Mouse (Mus musculus) layer of hippocampus, adult 2 months (tissue): Measurements from ENCODE around the gene Ptpn1. TPM values are rescaled to one million over a fixed set of nuclear protein-coding genes. Genes with fewer than 3 reads are reported as not detected.

Experiments
- DNase-seq, 2 experiments: peaks; one replicate each; pipeline ENCODE4 v3.0.0; 2022; ENCODE audit warnings: low spot score in 2 of 2
- H3K27ac ChIP-seq: fragments of 200-600 bp; 2 replicates; pipeline ENCODE4 v1.8.1; 2022
- H3K4me3 ChIP-seq: fragments of 200-600 bp; 2 replicates; pipeline ENCODE4 v1.8.1; 2022; ENCODE audit warnings: mild to moderate bottlenecking
- CTCF ChIP-seq: fragments of 200-600 bp; conservative IDR thresholded peaks from 2 replicates; pipeline ENCODE4 v1.8.1; 2022; ENCODE audit warnings: antibody characterized with exemption, mild to moderate bottlenecking, moderate library complexity
- total RNA-seq, 2 experiments: library from RNA; stranded (reverse); gene quantifications; 2 replicates each; pipeline ENCODE4 v1.2.3; 2021

Gene Ptpn1
- total RNA-seq, 2 experiments from 2014 or later, result 56.3 to 64.4 TPM

GRCm38 (mm10) chr2:167904621-167905367 lies 27.1 kb upstream of the Ptpn1 start:
- H3K27ac ChIP-seq, result no peak overlapping the region
- TF ChIP-seq CTCF, result peak; percentile 55
- DNase-seq, result no peak
- H3K4me3 ChIP-seq, result no peak overlapping the region

- DNase-seq, result no peak
- no peak for TF ChIP-seq CTCF
- Histone ChIP-seq H3K27ac (no peak overlapping the region), H3K4me3 (no peak overlapping the region)
Observed at GRCm38 (mm10) chr2:167905561-167905960, 26.3 kb upstream of the Ptpn1 start.

GRCm38 (mm10) chr2:167906729-167907128 lies 25.1 kb upstream of the Ptpn1 start:
- no peak for DNase-seq
- TF ChIP-seq CTCF, result no peak
- Histone ChIP-seq H3K4me3 (no peak overlapping the region), H3K27ac (no peak overlapping the region)

- no peak for TF ChIP-seq CTCF
- no peak for DNase-seq
Observed at GRCm38 (mm10) chr2:167909531-167910177, 22.2 kb upstream of the Ptpn1 start.

GRCm38 (mm10) chr2:167910178-167910540 lies 21.7 kb upstream of the Ptpn1 start:
- Histone ChIP-seq H3K4me3 (no peak overlapping the region), H3K27ac (no peak overlapping the region)
- no peak for TF ChIP-seq CTCF
- no peak for DNase-seq

More at GRCm38 (mm10) chr2:167909531-167910177, 22.2 kb upstream of the Ptpn1 start:
- H3K4me3 ChIP-seq, result no peak overlapping the region
- H3K27ac ChIP-seq, result no peak overlapping the region

DNA sequence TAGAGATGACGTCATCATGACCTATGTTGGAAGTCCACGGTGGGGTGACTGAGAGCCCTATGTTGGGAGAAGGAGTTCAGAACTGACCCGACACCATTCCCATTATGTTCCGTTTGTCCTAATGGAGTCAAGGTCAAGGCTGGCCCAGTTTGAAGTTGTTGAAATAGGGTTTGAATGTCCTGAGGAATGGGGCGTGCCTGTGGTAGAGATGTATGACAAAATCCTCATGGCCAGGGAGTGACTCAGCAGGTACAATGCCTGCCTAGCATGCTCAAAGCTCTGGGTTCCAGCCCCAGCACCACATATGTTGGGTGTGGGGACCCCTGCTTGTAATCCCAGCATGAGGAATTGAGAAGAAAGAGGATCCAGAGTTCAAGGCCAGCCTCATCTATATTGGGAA lies 20.3 kb upstream of the Ptpn1 start:
- Histone ChIP-seq H3K4me3 (no peak overlapping the region), H3K27ac (no peak overlapping the region)
- no peak for DNase-seq
- no peak for TF ChIP-seq CTCF

DNA sequence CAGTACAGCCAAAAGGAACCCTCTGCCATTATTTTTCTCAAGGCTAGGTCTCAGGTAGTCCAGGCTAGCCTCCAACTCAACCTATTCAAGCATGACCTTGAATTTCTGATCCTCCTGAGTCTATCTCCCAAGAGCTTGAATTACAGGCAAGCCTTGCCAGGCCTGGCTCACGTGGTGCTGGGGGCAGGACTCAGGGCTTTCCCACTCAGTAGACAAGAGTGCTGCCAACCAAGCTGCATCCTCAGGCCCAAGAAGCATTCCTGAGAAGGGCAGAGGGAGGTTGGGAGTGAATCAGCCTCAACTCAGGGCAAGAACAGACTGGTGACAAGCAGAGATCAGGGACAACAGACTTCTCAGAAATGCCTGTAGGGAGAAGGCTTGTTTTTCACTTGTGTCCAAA lies 12.8 kb upstream of the Ptpn1 start:
- H3K4me3 ChIP-seq, result no peak overlapping the region
- no peak overlapping the region for H3K27ac ChIP-seq
- TF ChIP-seq CTCF, result no peak
- DNase-seq, result no peak

- DNase-seq, result no peak
- H3K4me3 ChIP-seq, result no peak overlapping the region
- TF ChIP-seq CTCF, result no peak
- H3K27ac ChIP-seq, result no peak overlapping the region
Observed at GRCm38 (mm10) chr2:167920041-167920440, 11.8 kb upstream of the Ptpn1 start.

DNA sequence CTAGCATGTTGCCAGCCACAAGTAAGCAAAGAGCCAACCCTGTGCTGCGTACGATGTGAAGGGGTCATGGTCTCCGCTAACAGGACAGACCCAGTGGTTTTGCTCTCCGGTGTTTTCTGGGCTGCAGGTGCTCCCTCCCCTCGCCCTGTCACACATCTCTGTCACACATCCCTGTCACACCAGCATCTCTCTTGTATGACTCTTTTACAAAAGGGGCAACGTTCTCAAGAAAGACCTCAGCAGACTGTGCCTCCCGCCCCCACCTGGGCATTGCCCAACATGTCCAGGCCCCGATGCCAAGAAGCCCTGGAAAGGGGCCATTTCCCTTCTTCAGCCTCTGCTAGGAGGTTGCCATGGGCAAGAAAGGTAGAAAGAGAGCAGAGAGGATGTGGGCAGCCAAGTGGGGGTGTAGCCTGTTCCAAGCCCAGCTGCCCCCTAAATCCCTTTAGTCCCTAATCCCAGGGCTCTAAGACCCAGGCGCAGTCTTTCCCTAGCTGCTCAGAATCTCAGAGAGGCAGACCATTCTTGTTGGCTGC lies 10.8 kb upstream of the Ptpn1 start:
- TF ChIP-seq CTCF, result no peak
- no peak overlapping the region for H3K27ac ChIP-seq
- DNase-seq, result no peak
- H3K4me3 ChIP-seq, result no peak overlapping the region

GRCm38 (mm10) chr2:167921823-167922222 lies 10.0 kb upstream of the Ptpn1 start:
- no peak overlapping the region for H3K27ac ChIP-seq
- no peak for DNase-seq
- TF ChIP-seq CTCF, result no peak
- no peak overlapping the region for H3K4me3 ChIP-seq

DNA sequence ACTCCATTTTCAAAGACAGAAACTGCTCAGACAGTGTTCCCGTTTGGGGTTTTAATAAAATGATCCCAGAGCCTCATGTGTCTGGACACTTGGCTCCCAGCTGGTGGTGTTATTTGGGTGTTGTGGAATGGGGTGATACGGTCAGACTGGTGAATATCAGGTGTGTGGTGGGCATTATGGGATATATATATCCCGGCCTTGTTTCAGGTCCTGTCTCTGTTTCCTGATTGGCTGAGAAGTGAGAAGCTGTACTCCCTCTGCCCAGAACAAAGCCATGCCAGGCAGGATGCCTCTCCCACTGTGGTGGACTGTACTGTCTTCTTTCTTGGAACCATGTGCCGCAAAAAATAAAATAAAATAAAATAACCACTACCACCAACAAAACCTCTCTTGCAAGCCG lies 7.8 kb upstream of the Ptpn1 start:
- Histone ChIP-seq H3K4me3 (no peak overlapping the region), H3K27ac (no peak overlapping the region)
- TF ChIP-seq CTCF, result no peak
- no peak for DNase-seq

DNA sequence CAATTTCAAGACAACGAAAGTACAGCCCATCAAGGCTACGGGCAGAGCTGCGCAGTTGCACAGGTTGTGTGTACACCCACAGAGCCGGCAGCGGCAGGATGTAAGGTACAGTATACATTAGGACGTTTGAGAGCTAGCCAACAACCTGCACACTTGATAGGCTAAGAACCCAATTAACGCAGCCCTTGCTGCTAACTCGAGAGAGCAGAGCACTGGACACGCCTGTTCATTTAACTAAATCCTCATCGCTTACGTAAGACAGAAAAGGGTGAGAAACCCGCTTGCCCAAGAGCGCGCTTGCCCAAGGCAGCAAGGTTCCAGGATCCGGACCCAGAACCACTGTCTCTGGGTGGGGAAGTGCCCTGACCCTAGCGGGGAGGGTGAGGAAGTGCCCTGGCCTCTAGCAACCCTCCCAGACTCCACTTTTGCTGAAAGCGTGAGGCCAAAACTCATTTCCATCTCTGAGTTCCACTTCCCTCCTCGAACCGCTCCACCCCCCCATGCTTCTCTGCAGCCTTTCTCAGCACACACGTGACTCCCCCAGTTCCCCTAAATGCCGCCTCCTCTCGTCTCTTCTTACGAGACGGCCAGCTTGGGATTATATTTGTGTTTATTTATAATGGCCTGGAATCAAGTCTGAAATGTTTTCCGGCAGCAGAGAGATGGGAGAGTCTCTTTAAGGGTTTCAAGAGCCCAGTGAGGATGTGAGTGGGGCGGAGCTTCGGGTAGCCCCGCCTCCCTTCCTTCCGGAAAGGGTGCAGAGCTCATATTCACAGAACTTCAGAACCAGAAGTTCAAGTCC lies 6.9 kb upstream of the Ptpn1 start:
- Histone ChIP-seq H3K27ac (peak overlapping the region; percentile 93), H3K4me3 (peak overlapping the region; percentile 60)
- peak; percentile 58 for TF ChIP-seq CTCF
- peak; percentile 73 to 76 for DNase-seq
